9 mouse cellular contexts compared by ENCODE assay signal in the genomic region with DNA sequence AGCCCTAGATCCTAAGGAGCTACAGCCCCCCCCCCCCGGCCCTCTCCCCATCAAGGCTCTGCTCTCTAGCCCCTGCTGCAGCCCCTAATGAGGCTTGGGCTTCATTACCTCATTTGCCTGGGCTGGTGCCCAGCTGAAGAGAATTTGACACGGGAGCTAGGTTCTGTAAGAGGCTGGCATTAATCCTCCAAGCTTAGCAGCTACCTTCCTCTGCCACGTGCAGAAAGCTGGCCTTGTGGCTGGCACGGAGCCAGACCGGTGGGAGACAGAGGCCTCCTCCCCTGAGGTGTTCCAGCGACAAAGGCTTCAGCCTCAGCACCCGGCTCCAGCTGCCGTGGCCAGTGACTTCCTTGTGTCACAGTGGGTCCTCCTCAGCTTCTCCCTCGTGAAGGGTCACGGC.
A peak's percentile ranks its signal among the peaks of the same experiment; 100 is the strongest.
DNase-seq lines count a peak whose midpoint lies in the region; ATAC-seq lines count a peak whose summit lies in the region.
"Had no signal": no experiment of that assay in that cellular context is flagged by ENCODE, and none has a peak within 500 bp of the region (broad histone marks: within the 10 kb centered on the region; RNA-seq: fewer than 3 reads in every experiment).

No protein-coding gene starts in this region.

- H3K4me2 ChIP-seq in embryonic facial prominence, embryonic 15.5 days (replicated peaks): no peak overlapping the region
- peak overlapping the region; percentile 27; the same call in 1 of the 2 replicates for H3K4me2 ChIP-seq in limb, embryonic 13.5 days (replicated peaks)
- no peak overlapping the region for H3K4me2 ChIP-seq in stomach, embryonic 16.5 days (ENCODE audit: low read depth, low read length)

- H3K27ac ChIP-seq in embryonic facial prominence, embryonic 15.5 days (replicated peaks): peak overlapping the region; percentile 60; the same call in 1 of the 2 replicates
- H3K27ac ChIP-seq in limb, embryonic 13.5 days: peak overlapping the region; percentile 78
- peak overlapping the region; percentile 46; the same call in 1 of the 2 replicates for H3K27ac ChIP-seq in stomach, embryonic 16.5 days (ENCODE audit: low read length)

- WGBS in embryonic facial prominence, embryonic 15.5 days: 26% methylated on average over 10 of the region's 10 CpGs
- WGBS in limb, embryonic 13.5 days: 29% methylated on average over 10 of the region's 10 CpGs
- 33% methylated on average over 10 of the region's 10 CpGs for WGBS in stomach, embryonic 16.5 days

- no peaks in the 10 kb centered on the region for H3K36me3 ChIP-seq in embryonic facial prominence, embryonic 15.5 days
- H3K36me3 ChIP-seq in limb, embryonic 13.5 days: no peaks in the 10 kb centered on the region
- no peaks in the 10 kb centered on the region for H3K36me3 ChIP-seq in stomach, embryonic 16.5 days (ENCODE audit: control insufficient read depth, insufficient read depth, low read length)

- no peaks in the 10 kb centered on the region for H3K27me3 ChIP-seq in embryonic facial prominence, embryonic 15.5 days
- no peaks in the 10 kb centered on the region for H3K27me3 ChIP-seq in limb, embryonic 13.5 days
- no peaks in the 10 kb centered on the region for H3K27me3 ChIP-seq in stomach, embryonic 16.5 days (ENCODE audit: control insufficient read depth, insufficient read depth, low read length)

- H3K9ac ChIP-seq in embryonic facial prominence, embryonic 15.5 days: 0 out of 2 replicates have a peak overlapping the region, but pooled peaks have one; percentile 6
- no peak overlapping the region for H3K9ac ChIP-seq in limb, embryonic 13.5 days
- peak overlapping the region; percentile 50; the same call in 1 of the 2 replicates for H3K9ac ChIP-seq in stomach, embryonic 16.5 days (ENCODE audit: low read length)

- no peaks in the 10 kb centered on the region for H3K9me3 ChIP-seq in embryonic facial prominence, embryonic 15.5 days (replicated peaks)
- no peaks in the 10 kb centered on the region for H3K9me3 ChIP-seq in limb, embryonic 13.5 days
- H3K9me3 ChIP-seq in stomach, embryonic 16.5 days (replicated peaks; ENCODE audit: control insufficient read depth, low read length): no peaks in the 10 kb centered on the region

- no peak overlapping the region for H3K4me3 ChIP-seq in embryonic facial prominence, embryonic 15.5 days (replicated peaks)
- no peak overlapping the region for H3K4me3 ChIP-seq in limb, embryonic 13.5 days
- H3K4me3 ChIP-seq in stomach, embryonic 16.5 days (replicated peaks; ENCODE audit: low read length): no peak overlapping the region
- H3K4me3 ChIP-seq: megakaryocyte, embryonic 14.5 days had no signal

- DNase-seq in kidney, adult 18-20 months: peak; percentile 3
- DNase-seq in kidney, adult 11 months: no peak
- peak; percentile 40 for DNase-seq in adrenal gland, postnatal 10 days
- no peak for DNase-seq in urinary bladder, postnatal 25 days (ENCODE audit: low spot score)
- DNase-seq in thymus, postnatal 4 days: no peak

- H3K4me1 ChIP-seq in embryonic facial prominence, embryonic 15.5 days: peaks cover 17% of the 10 kb centered on the region
- peaks cover 32% of the 10 kb centered on the region for H3K4me1 ChIP-seq in limb, embryonic 13.5 days
- peaks cover 9% of the 10 kb centered on the region for H3K4me1 ChIP-seq in stomach, embryonic 16.5 days (ENCODE audit: control insufficient read depth, insufficient read depth, low read length)
- H3K4me1 ChIP-seq: megakaryocyte, embryonic 14.5 days had no signal

- ATAC-seq in embryonic facial prominence, embryonic 15.5 days (ENCODE audit: insufficient number of reproducible peaks, low FRiP score, low TSS enrichment, low read depth): peak; percentile 82
- peak; percentile 78 for ATAC-seq in limb, embryonic 13.5 days (ENCODE audit: low FRiP score, low read depth)
- peak; percentile 34; the same call in 1 of the 2 replicates for ATAC-seq in stomach, embryonic 16.5 days (ENCODE audit: insufficient read depth, low FRiP score)

Comparison
In these comparisons a context has a peak if more than half of its experiments do, and no peak if none do; other contexts are left out.
1. DNase-seq: peak in kidney, adult 18-20 months (single experiment) and adrenal gland, postnatal 10 days (single experiment); none in kidney, adult 11 months (single experiment), urinary bladder, postnatal 25 days (single experiment) and thymus, postnatal 4 days (single experiment).
2. Peak in every context shown above with its lines, with median percentiles within 50 percentile points of each other: ATAC-seq and H3K27ac ChIP-seq.